Mouse (Mus musculus) bone marrow macrophage, adult 2 months (primary cell): ENCODE measurements around the gene Surf2.

Source experiments
- CTCF ChIP-seq: IDR thresholded peaks from 2 replicates; pipeline ENCODE4 v1.5.1; 2012; ENCODE audit warnings: low read depth, mild to moderate bottlenecking, low read length, moderate library complexity
- POLR2A ChIP-seq: IDR thresholded peaks from 2 replicates; pipeline ENCODE4 v1.6.1; 2012; ENCODE audit warnings: mild to moderate bottlenecking, low read depth, low read length, borderline replicate concordance

GRCm38 (mm10) chr2:26908710-26909386, 7.3 kb upstream of the Surf2 start:
- TF ChIP-seq CTCF, result no peak
- TF ChIP-seq POLR2A, result no peak
